Mouse (Mus musculus): ENCODE measurements around the gene Lrrc9.

DNA sequence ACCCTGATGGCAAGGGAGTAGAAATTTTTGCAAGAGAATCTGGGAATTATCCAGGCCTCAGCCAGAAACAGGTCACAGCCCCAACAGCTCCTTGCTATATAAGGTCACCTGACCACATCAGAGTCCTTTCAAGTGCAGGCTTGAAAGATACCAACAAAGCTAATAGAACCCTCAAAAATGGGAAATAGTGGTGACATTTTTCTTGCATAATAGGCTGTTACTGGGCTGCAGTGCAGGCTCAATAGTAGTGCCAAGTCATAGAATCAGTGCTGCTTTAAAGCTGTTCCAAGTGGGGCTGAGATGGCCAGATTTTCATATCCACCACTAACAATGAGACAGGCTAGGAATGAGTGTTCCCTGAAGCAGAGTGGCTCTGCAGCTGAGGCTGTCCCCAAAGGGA lies 40.6 kb downstream of the Lrrc9 start:
- TF ChIP-seq CTCF (IDR thresholded peaks at IDR 0.05 in 2 of 3, conservative IDR thresholded peaks at IDR 0.05 in 1 of 3; ENCODE audit: control insufficient read depth in 1 of 3, insufficient read depth in 1 of 3, low read depth in 2 of 3, low read length in 3 of 3, poor library complexity in 1 of 3, severe bottlenecking in 1 of 3) (no peak), POLR2A (IDR thresholded peaks at IDR 0.05; ENCODE audit: control insufficient read depth in 1 of 2, insufficient read depth in 1 of 2, low read depth in 1 of 2, low read length in 2 of 2, poor library complexity in 1 of 2) (no peak), MYC (IDR thresholded peaks at IDR 0.05; ENCODE audit: low read depth, low read length) (no peak), HCFC1 (IDR thresholded peaks at IDR 0.05; ENCODE audit: low read depth, low read length) (no peak), ETS1 (IDR thresholded peaks at IDR 0.05; ENCODE audit: low read depth, low read length) (no peak)
